Mouse (Mus musculus) olfactory bulb, adult 2 months (tissue): Measurements from ENCODE around the gene Tnn. TPM values are rescaled to one million over a fixed set of nuclear protein-coding genes. Genes with fewer than 3 reads are reported as not detected.

Experiments
- H3K27ac ChIP-seq: fragments of 200-500 bp; 2 replicates; pipeline ENCODE4 v1.5.1; 2012; ENCODE audit warnings: low read depth, low read length; ENCODE audit not compliant: insufficient read depth
- H3K4me1 ChIP-seq: fragments of 200-500 bp; 2 replicates; pipeline ENCODE4 v1.6.1; 2012; ENCODE audit warnings: low read length; ENCODE audit not compliant: control insufficient read depth, insufficient read depth
- H3K4me3 ChIP-seq: fragments of 200-500 bp; 2 replicates; pipeline ENCODE4 v1.5.1; 2012; ENCODE audit warnings: mild to moderate bottlenecking, low read depth, low read length, moderate library complexity; ENCODE audit not compliant: insufficient read depth
- CTCF ChIP-seq: fragments of 200-500 bp; IDR thresholded peaks from 2 replicates; pipeline ENCODE4 v1.5.1; 2012; ENCODE audit warnings: low read depth, mild to moderate bottlenecking, low read length, moderate library complexity; ENCODE audit not compliant: insufficient read depth
- POLR2A ChIP-seq: fragments of 200-500 bp; IDR thresholded peaks from 2 replicates; pipeline ENCODE4 v1.6.1; 2012; ENCODE audit warnings: mild to moderate bottlenecking, low read depth, low read length, moderate library complexity; ENCODE audit not compliant: insufficient read depth
- WGBS: fragments of 180-500 bp; shearing (Covaris S2); methylation state at CpG from one replicate; pipeline ENCODE4 v1.1.7; 2018; 5-methylcytosine and 5-hydroxymethylcytosine counted together
- polyA plus RNA-seq: library from polyadenylated mRNA; stranded (reverse); fragments of >200 nt; gene quantifications from 2 replicates; pipeline ENCODE4 v1.2.4, GENCODE M21; 2012; ENCODE audit warnings: low replicate concordance; ENCODE audit not compliant: missing spikeins, insufficient read depth, insufficient read length

Tnn gene
- polyA plus RNA-seq = not detected in 2 replicates

DNA sequence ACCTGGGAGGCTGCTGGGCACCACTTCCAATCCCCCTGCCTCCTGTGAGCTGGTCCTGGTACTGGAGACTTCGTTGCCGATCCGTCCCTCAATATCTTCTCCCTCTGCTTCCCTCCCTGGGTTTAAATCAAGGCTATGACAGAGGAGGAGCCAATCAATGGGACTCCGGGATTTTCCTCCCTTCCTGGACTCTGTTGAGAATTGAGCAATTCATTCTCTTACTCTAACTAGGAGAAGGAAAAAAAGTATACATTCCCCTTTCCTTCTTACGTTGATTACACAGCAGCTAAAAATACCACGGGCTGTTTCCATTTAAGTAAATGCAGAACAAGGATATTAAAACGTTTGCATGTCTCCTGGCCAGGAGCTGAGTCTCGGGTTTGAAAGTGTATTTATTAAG, at the start of gene Tnn:
Gene Tnn (minus strand): TSS at position 101 of the 400 bp plus-strand sequence.
- 46% methylated on average over 8 of the region's 8 CpGs for WGBS
- no peak within 1 kb of the TSS for H3K4me3 ChIP-seq

DNA sequence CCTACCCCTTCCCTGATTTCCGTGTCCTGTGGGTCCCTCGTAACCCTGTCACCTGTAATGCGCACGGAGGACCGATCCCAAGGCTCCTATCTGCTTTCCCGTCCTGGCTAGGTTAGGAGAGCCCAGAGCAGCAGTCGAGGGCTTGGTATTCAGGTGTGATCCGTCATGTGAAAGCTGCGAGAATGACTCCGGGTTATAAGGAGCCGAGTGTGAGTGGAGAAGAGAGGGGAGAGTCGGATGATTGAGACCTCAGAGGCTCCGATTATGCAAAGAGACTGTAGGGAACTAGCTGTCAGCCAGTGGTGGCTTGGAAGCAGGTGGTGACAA, 41.9 kb upstream of the Tnn start:
- Histone ChIP-seq H3K27ac (no peak overlapping the region), H3K4me3 (peak overlapping the region; percentile 51), H3K4me1 (no peaks in the 10 kb centered on the region)
- WGBS = under 1% methylated on average over 13 of the region's 13 CpGs
- no peak for TF ChIP-seq CTCF
- TF ChIP-seq POLR2A = no peak

More for the DNA sequence above, at the start of gene Tnn:
- peaks cover 6% of the 10 kb centered on the region for H3K4me1 ChIP-seq
- no peak within 1 kb of the TSS for H3K27ac ChIP-seq
- TF ChIP-seq CTCF (no peak), POLR2A (no peak)

DNA sequence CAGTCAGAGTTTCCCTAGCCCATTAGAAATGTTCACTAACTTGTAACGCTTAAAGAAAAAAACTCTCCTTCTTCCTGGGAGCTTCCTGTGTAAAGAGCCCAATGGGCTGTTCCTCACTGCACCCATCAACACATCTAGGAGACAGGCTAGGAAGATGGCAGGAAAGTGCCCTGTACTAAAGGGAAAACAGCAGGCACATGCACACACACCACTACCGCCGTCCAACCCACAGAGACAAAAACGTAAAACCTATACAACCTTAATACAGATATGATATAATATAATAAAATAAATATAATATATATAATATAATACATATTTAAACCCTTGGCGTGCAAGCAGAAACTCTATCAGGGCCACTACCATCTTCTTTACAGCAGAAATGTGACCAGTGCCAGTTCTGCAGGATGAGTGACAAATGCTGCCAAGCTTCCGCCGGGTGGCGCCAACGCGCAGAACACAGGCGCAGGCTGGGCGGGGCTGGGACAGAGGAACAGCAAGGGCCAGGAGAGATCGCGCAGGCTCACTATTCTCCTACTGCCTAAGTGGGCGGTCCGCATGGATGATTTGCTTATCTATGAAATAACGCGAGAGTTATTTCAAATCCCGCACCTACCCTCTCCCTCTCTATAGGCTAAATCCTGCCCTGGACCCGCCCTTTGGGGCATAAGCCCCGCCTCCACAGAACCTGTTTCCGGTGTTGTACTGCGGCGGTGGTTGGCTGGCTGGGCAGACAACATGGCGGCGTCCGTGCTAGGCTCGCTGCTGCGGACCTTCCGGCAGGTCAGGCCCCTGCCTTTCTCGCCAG, 41.4 kb upstream of the Tnn start, which contains the start of gene Mrps14:
Gene Mrps14 (plus strand): TSS at position 687 of the 808 bp plus-strand sequence.
- TF ChIP-seq POLR2A (peak; percentile 70), CTCF (peak; percentile 62)
- H3K27ac ChIP-seq = no peak within 1 kb of the TSS
- WGBS = 2% methylated on average over 31 of the region's 31 CpGs
- no peaks in the 10 kb centered on the region for H3K4me1 ChIP-seq
- H3K4me3 ChIP-seq = peak within 1 kb of the TSS; percentile 51

DNA sequence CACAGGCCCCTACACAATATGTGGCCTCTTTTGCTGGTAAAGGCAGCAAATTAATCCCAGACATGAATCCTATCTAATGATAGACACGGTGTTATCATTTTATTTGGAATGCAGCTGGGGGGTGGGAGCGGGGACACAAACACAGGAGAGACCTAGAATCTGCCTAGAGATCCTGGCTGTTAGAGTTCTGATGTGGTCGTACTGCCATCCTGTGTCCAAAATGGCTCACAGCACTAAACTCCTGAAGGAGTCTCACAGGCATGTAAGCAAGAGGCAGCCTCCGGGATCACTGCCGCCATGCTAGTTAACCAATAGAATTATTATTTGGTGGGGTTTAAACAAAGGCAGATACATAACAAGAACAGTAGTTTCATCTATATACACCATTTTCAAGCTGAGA, 31.1 kb upstream of the Tnn start:
- Histone ChIP-seq H3K4me3 (no peak overlapping the region), H3K27ac (no peak overlapping the region), H3K4me1 (no peaks in the 10 kb centered on the region)
- 6% methylated on average over 5 of the region's 5 CpGs for WGBS
- TF ChIP-seq POLR2A = no peak
- no peak for TF ChIP-seq CTCF

DNA sequence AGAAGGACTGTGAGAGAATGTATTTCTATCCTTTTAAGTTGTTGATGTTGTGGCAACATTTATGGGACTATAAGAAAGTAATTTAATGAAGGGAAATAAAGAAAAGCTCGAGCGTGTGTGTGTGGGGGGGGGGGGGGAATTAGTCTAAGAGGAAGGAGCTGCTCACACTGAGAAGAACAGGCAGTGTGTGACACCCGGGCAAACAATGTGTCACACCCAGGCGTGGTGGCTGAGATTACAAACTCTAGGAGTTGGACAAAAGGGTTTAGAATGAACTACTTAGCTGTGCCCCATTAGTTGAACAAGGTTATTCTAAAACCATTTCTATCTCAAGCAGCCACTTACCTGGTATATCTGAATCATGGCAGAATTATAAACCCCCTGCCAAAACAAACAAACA, 27.8 kb upstream of the Tnn start:
- TF ChIP-seq POLR2A (no peak), CTCF (no peak)
- H3K27ac ChIP-seq = no peak overlapping the region
- no peaks in the 10 kb centered on the region for H3K4me1 ChIP-seq
- H3K4me3 ChIP-seq = no peak overlapping the region
- 80% methylated on average over 4 of the region's 4 CpGs for WGBS

DNA sequence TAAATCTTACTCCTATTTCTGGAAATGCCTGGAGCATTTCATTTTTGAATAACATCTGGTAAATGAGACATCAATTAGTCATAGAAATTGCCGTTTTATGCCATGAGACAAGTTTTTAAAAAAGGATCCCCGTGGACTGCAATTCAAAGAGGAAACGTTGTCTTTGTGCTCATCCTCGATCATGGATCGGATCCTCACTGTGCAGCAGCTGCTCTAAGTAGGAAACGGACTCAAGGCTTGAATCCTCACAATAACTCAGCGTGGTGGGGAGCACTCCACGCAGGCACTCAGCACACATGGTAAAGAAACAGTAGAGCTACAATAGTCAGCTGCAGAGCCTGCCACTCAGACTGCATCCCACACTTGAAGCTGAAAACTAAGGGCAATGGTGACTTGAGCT, 23.5 kb upstream of the Tnn start:
- H3K27ac ChIP-seq = no peak overlapping the region
- H3K4me1 ChIP-seq = no peaks in the 10 kb centered on the region
- 62% methylated on average over 8 of the region's 8 CpGs for WGBS
- no peak for TF ChIP-seq CTCF
- TF ChIP-seq POLR2A = no peak
- H3K4me3 ChIP-seq = no peak overlapping the region

DNA sequence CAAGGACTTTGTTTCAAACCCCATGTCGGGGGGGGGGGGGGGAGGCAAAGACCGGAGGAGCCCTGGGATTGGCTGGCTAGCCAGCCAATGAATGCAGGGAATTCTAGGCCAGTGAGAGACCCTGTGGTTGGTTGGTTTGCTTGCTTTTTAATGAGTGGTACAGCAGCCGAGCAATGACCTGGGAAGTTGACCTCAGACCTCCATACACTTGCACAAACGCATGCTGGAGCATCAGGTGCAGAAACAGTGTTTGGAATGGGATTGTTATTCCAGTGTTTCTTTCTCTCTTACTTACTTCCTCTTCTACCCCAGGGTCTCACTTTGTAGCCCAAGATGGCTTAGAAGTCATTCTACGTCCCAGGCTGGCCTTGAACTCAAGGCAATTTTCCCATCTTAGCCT, 13.2 kb upstream of the Tnn start:
- Histone ChIP-seq H3K4me3 (no peak overlapping the region), H3K27ac (no peak overlapping the region)

DNA sequence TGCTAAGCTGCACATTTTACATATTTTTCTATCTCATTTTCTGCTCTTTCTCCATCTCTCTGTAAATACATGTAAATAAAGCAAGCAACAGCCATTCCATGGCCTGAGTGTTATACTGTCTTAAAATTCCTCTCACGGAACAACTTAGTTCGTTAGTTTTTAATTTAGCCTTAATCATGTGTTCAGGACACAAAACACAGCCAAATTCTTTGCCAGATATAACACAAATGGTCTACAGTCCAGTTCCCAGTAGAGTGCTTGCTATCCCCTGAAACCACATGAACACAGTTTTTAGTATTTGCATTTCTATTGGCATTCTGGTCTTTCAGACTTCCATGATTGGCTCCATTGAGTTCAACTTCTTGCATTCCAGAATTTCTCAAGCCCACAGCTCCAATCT, 4.8 kb upstream of the Tnn start:
- TF ChIP-seq POLR2A (no peak), CTCF (no peak)
- Histone ChIP-seq H3K27ac (no peak overlapping the region), H3K4me3 (no peak overlapping the region), H3K4me1 (peaks cover 6% of the 10 kb centered on the region)
- 55% methylated on average over 2 of the region's 2 CpGs for WGBS

More for the DNA sequence above, 13.2 kb upstream of the Tnn start:
- 91% methylated on average over 4 of the region's 5 CpGs for WGBS
- TF ChIP-seq CTCF = no peak
- TF ChIP-seq POLR2A = no peak
- no peaks in the 10 kb centered on the region for H3K4me1 ChIP-seq

DNA sequence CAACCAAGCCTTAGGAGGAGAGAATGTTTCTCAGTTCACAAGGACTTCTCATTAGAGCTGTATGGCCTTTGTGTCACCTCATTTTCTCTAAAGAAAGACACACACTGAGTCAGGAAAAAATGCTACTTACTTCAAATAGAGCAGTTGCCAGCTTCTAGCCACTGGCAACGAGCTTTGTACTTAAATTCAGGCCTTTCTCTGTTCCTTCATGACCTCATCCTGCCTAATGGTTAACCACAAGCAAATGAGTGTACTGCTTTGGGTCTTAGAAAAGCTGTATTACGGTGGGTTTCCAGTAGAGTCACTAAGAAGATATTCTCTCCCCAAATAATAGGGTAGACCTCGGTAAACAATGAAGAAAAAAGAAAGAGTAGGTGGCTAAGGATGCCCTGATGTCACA, 2.7 kb downstream of the Tnn start:
- H3K27ac ChIP-seq = no peak overlapping the region
- TF ChIP-seq POLR2A (no peak), CTCF (no peak)
- peaks cover 6% of the 10 kb centered on the region for H3K4me1 ChIP-seq
- WGBS = 51% methylated on average over 3 of the region's 3 CpGs
- no peak overlapping the region for H3K4me3 ChIP-seq
